Mouse (Mus musculus): Measurements from ENCODE around the gene Pigt. TPM values are rescaled to one million over a fixed set of nuclear protein-coding genes. Genes with fewer than 3 reads are reported as not detected.

Pigt gene
- polyA plus RNA-seq, 1 experiment from 2014 or later: 47.2 TPM

DNA sequence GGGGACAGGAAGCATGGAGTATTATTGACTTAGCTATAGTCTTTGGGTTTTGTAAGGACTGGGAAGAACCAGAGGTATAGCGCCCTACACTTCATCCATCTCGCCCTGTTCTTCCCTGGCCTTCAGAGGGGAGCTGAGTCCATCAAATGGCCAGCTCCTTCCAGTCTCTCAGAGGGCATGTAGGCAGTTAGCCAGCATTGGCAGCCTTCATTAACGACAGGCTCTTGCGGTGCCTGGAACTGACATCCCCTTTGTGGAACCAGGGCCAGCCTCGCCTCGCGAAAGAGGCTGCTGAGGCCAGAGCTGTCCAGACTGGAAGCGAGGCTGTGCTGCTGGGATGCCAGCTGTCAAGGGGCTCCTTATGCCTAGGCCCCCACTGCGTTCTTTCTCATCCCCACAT, 9.5 kb upstream of the Pigt start:
- H3K27ac ChIP-seq: no peak overlapping the region
- H3K27me3 ChIP-seq: peaks cover 35% of the 10 kb centered on the region
- H3K4me2 ChIP-seq: 0 out of 2 replicates have a peak overlapping the region, but pooled peaks have one; percentile 7
- no peak for ATAC-seq
- H3K4me1 ChIP-seq: peaks cover 17% of the 10 kb centered on the region
- peaks cover 7% of the 10 kb centered on the region; the same call in 1 of the 2 replicates for H3K36me3 ChIP-seq (ENCODE audit: poor library complexity, severe bottlenecking)
- H3K4me3 ChIP-seq: no peak overlapping the region
- no peak overlapping the region for H3K9ac ChIP-seq
- 57% methylated on average over 9 of the region's 9 CpGs for WGBS
- no peaks in the 10 kb centered on the region for H3K9me3 ChIP-seq (replicated peaks)

DNA sequence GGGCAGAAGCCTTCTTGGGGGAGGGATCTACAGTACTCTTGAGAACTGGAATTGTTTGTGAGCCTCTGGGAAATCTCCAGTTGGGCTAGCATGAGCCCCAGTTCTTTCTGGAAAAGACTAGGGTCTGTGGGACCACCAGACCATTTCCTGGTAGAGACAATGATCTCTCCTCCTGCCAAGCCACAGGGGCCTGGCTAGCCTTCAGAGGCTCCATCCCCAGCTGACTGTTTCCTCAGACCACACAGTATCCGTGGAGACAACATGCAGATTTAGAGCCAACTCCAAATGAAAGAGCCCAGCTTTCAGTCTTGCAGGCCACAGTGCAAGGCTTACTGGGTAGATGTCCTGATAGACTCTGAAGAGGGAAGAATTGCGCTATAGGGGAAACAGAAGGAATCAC, 3.2 kb upstream of the Pigt start:
- H3K9me3 ChIP-seq (replicated peaks): no peaks in the 10 kb centered on the region
- H3K9ac ChIP-seq: no peak overlapping the region
- H3K4me1 ChIP-seq: peaks cover 22% of the 10 kb centered on the region
- H3K4me2 ChIP-seq: no peak overlapping the region
- ATAC-seq: no peak
- H3K27me3 ChIP-seq: no peaks in the 10 kb centered on the region; the same call in 1 of the 2 replicates
- H3K27ac ChIP-seq: no peak overlapping the region
- WGBS: 43% methylated on average over 2 of the region's 2 CpGs
- no peak overlapping the region for H3K4me3 ChIP-seq
- peaks cover 7% of the 10 kb centered on the region; the same call in 1 of the 2 replicates for H3K36me3 ChIP-seq (ENCODE audit: poor library complexity, severe bottlenecking)

DNA sequence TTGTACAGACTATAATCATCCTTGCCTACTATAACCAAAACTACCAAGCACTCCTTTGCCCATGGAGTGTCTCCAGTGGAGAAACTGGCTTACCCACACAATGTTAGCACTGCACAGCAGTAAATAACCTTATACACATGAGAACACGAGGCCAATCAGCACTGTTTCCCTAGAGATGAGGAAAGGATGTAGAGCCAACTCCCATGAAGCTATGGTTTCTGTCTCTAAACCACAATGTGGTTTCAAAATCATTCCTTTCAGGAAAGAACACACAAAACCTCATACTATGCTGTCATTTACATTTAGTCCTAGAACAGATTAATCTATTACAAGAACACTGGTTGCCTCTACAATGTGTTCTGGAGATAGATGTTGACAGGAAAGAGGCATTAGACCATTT, 989 bp upstream of the Pigt start:
- peaks cover 22% of the 10 kb centered on the region for H3K4me1 ChIP-seq
- H3K4me3 ChIP-seq: peak overlapping the region; percentile 89; the same call in 1 of the 2 replicates
- H3K36me3 ChIP-seq (ENCODE audit: poor library complexity, severe bottlenecking): peaks cover 21% of the 10 kb centered on the region
- ATAC-seq: no peak
- H3K9me3 ChIP-seq (replicated peaks): no peaks in the 10 kb centered on the region
- H3K27me3 ChIP-seq: no peaks in the 10 kb centered on the region; the same call in 1 of the 2 replicates
- 70% methylated on average over 1 of the region's 1 CpGs for WGBS
- peak overlapping the region; percentile 99 for H3K4me2 ChIP-seq
- no peak overlapping the region for H3K9ac ChIP-seq
- H3K27ac ChIP-seq: no peak overlapping the region

DNA sequence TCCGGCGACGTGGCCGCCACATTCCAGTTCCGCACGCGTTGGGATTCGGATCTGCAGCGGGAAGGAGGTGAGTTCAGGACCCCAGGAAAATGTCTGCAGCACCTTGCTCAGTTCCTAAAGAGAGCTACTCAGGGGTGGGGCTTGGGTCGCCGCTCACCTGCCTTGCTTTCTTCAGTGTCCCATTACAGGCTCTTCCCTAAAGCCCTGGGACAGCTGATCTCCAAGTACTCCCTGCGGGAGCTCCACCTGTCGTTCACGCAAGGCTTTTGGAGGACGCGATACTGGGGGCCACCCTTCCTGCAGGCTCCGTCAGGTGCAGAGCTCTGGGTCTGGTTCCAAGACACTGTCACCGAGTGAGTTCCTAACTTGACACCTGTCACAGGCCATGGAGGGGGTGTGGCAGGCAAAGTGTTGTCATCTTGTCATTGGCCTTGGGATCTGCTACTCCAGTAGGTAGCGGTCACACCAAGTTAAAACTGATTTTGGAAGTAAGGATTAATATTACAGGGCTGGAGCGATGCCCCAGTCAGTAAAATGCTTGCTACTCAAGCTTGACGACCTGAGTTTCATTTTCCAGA, 460 bp downstream of the Pigt start:
- Histone ChIP-seq H3K4me1 (peaks cover 22% of the 10 kb centered on the region), H3K4me3 (peak overlapping the region; percentile 89), H3K9ac (peak overlapping the region; percentile 66), H3K27ac (no peak overlapping the region), H3K27me3 (no peaks in the 10 kb centered on the region; the same call in 1 of the 2 replicates), H3K9me3 (replicated peaks) (no peaks in the 10 kb centered on the region), H3K36me3 (ENCODE audit: poor library complexity, severe bottlenecking) (peaks cover 34% of the 10 kb centered on the region), H3K4me2 (peak overlapping the region; percentile 99)
- ATAC-seq: peak; percentile 57
- WGBS: 6% methylated on average over 21 of the region's 21 CpGs

DNA sequence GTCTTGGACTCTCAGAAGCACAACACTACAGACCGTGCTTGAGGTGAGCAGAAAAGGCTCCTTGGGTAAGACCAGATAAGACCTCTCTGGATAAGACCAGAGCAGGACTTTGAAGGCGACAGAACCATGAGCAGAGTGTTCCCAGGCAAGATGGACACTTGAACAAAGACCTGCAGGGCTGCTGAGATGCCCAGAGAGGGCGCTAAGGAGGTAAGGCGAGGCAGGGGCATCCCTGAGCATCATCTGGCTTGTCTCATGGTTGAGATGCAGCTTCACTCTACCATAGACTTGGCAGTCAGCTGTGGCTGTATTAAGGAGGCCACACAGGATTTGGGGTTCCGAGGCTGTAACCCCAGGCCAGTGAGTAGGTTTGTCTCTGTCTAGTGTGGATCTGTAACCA, 2.0 kb downstream of the Pigt start:
- no peak overlapping the region for H3K4me2 ChIP-seq
- no peak overlapping the region for H3K9ac ChIP-seq
- H3K4me1 ChIP-seq: peaks cover 22% of the 10 kb centered on the region
- H3K9me3 ChIP-seq (replicated peaks): peaks cover 3% of the 10 kb centered on the region; the same call in 1 of the 2 replicates
- 78% methylated on average over 5 of the region's 5 CpGs for WGBS
- no peak overlapping the region for H3K27ac ChIP-seq
- no peak for ATAC-seq
- H3K27me3 ChIP-seq: no peaks in the 10 kb centered on the region; the same call in 1 of the 2 replicates
- peaks cover 49% of the 10 kb centered on the region for H3K36me3 ChIP-seq (ENCODE audit: poor library complexity, severe bottlenecking)
- no peak overlapping the region for H3K4me3 ChIP-seq

DNA sequence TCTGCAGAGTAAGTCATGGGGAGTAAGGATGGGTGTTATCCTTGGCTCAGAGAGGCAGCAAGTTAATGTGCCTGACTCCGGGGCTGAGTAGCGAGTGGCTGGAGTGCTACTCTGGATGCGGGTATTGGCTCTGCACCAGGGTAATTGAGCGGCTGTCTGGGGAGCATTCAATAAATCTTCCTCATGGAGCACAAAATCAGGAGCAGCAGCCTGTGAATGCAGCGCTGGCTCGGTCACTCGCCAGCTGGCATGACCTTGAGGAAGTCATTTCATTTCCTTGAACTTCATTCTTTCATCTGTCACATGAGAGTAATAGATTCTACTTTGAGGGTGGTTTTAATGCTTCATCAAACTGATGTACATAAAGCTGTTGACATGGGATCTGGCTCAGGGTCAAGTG, 3.2 kb downstream of the Pigt start:
- ATAC-seq: no peak
- Histone ChIP-seq H3K27ac (no peak overlapping the region), H3K9ac (no peak overlapping the region), H3K36me3 (ENCODE audit: poor library complexity, severe bottlenecking) (peaks cover 61% of the 10 kb centered on the region), H3K27me3 (no peaks in the 10 kb centered on the region), H3K9me3 (replicated peaks) (peaks cover 10% of the 10 kb centered on the region), H3K4me3 (no peak overlapping the region), H3K4me1 (peaks cover 22% of the 10 kb centered on the region), H3K4me2 (no peak overlapping the region)
- WGBS: 96% methylated on average over 7 of the region's 7 CpGs

DNA sequence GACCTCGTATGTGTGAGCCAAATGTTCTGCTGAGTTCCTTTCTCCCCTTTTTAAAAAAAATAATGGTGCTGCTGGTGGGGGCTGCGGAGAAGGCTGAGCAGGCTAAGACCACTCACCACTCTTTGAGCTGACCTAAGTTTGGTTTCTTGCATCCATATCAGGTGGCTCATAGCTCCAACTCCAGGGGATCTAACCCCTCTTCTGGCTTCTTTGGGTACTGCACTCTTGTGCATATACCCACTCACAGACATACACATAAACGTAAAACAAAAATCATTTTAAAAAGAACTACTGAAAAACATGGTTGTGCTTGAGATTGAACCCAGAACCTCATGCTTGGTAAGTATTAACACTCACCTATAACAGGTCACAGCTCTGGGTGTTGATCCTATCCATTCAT, 7.6 kb downstream of the Pigt start:
- H3K4me1 ChIP-seq: no peaks in the 10 kb centered on the region
- no peaks in the 10 kb centered on the region for H3K27me3 ChIP-seq
- no peak overlapping the region for H3K27ac ChIP-seq
- H3K4me2 ChIP-seq: no peak overlapping the region
- no peak for ATAC-seq
- no peak overlapping the region for H3K4me3 ChIP-seq
- WGBS: 85% methylated on average over 3 of the region's 3 CpGs
- peaks cover 78% of the 10 kb centered on the region for H3K36me3 ChIP-seq (ENCODE audit: poor library complexity, severe bottlenecking)
- H3K9me3 ChIP-seq (replicated peaks): peaks cover 10% of the 10 kb centered on the region
- H3K9ac ChIP-seq: no peak overlapping the region

DNA sequence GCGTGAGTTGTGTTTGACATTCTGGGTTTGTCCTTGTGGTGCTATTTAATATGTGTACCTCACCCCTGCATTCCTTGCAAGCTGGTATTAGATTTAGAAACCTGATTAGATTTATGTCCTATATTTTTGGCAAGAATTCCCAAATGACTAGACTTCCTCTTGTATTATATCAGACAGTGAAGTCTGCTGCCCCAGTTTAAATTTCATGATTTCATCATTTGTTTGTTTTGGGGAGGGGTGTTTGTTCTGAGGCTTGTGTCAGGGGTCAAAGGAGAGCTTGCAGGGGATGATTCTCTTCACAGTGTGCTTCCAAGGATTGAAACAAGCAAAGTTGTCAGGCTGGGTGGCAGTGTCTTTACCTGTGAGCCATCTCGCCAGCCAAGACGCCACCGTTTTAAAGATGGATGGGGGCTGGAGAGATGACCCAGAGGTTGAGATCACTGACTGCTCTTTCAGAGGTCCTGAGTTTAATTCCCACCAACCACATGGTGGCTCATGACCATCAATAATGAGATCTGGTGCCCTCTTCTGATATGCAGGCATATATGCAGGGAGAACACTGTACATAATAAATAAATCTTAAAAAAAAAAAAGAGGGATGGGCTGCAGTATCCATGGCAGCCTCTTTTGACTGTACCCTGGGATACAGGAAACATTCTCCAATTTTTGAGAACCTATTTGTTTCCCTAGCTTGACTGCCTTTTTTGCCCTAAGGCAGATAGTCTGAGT, 8.5 kb downstream of the Pigt start:
- ATAC-seq: no peak
- H3K9me3 ChIP-seq (replicated peaks): peaks cover 10% of the 10 kb centered on the region
- 94% methylated on average over 4 of the region's 4 CpGs for WGBS
- no peak overlapping the region for H3K9ac ChIP-seq
- no peaks in the 10 kb centered on the region for H3K27me3 ChIP-seq
- H3K4me1 ChIP-seq: no peaks in the 10 kb centered on the region
- H3K4me2 ChIP-seq: no peak overlapping the region
- peaks cover 70% of the 10 kb centered on the region for H3K36me3 ChIP-seq (ENCODE audit: poor library complexity, severe bottlenecking)
- H3K27ac ChIP-seq: no peak overlapping the region
- H3K4me3 ChIP-seq: no peak overlapping the region

DNA sequence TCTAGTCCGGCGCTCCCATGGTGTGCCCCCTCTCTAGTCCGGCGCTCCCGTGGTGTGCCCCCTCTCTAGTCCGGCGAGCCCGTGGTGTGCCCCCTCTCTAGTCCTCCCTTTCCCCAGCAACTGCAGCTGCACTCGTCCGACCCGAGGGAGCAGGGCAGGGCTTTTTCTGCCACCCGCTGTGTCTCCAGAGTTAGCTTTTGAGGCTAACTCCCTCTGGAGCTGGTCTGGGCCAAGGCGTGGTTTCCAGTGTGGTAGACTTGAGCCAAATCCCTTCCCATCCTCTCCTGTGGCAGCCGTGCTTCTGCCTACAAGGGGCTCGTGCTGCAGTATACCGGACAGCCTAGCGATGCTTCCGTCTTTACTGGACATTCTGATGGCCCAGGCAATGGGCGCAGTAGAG, 10.5 kb downstream of the Pigt start:
- peaks cover 50% of the 10 kb centered on the region for H3K36me3 ChIP-seq (ENCODE audit: poor library complexity, severe bottlenecking)
- H3K4me3 ChIP-seq: no peak overlapping the region
- H3K4me2 ChIP-seq: no peak overlapping the region
- no peak for ATAC-seq
- H3K9me3 ChIP-seq (replicated peaks): peaks cover 10% of the 10 kb centered on the region
- 87% methylated on average over 19 of the region's 19 CpGs for WGBS
- H3K9ac ChIP-seq: no peak overlapping the region
- no peaks in the 10 kb centered on the region for H3K27me3 ChIP-seq
- H3K4me1 ChIP-seq: no peaks in the 10 kb centered on the region
- H3K27ac ChIP-seq: no peak overlapping the region

DNA sequence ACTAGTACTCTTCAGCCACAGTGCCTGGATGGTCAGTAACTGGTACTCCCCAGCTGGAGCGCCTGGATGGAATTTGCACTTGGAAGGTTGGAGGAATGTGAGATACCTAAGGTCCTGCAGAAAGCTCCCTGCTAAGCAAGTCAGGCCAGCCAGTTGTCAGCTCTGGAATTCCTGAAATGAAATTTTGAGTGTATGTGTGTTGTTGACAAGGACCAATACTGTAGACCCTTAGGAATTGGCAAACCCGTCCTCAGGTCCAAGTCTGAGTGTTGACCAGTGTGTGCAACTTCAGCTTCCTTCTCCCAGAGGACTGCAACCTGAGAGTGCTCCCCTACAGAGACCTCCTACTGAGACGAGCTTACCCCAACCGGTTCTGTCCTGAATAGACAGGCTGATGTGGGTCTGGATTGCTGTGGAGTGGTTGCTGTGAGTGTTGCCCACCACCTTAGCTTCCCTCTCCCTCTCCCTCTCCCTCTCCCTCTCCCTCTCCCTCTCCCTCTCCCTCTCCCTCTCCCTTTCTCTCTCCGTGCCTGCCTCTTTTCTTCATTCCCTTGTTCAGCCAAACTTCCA, 13.4 kb downstream of the Pigt start:
- H3K27ac ChIP-seq: no peak overlapping the region
- ATAC-seq: no peak
- no peak overlapping the region for H3K4me3 ChIP-seq
- no peak overlapping the region for H3K4me2 ChIP-seq
- no peak overlapping the region for H3K9ac ChIP-seq
- no peaks in the 10 kb centered on the region for H3K4me1 ChIP-seq
- WGBS: 59% methylated on average over 4 of the region's 5 CpGs
- no peaks in the 10 kb centered on the region for H3K9me3 ChIP-seq (replicated peaks)
- no peaks in the 10 kb centered on the region for H3K27me3 ChIP-seq
- H3K36me3 ChIP-seq (ENCODE audit: poor library complexity, severe bottlenecking): peaks cover 21% of the 10 kb centered on the region

DNA sequence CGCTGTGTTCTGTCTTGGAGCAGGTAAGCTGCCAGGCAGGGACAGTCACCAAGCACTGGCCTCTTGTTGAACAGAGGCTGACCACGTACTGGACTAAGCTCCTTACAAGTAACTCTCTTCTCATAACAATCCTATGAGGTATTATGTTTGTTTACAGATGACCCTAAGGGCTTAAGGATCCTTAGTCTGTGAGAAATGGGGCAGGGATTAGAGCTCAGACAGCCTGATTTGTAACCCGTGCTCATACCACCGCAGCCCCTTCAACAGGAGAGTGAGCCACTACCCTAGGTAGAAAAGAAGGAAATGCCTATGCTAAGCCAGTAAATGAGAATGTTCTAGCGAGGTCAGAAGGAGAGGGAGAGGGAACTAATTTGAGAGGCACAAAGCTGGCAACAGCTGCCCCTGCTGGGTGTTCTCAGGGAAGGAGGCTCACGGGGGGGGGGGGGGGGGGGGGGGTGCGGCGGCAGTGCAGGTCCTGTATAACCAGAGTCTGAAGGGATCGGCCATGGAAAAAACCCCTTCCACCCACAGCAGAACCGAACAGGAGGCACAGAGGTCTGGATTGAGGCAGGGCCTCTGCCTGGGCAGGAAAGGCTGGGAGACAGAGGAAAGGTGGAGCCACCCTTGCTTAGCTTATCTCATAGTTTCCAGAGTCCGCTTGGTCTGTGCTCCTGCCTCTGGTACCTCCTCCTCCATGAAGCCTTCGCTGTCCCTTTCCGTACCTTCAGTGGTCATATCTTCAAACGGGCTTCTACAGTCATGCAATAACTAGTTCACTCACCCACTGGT, 15.0 kb downstream of the Pigt start:
- ATAC-seq: no peak
- Histone ChIP-seq H3K9me3 (replicated peaks) (no peaks in the 10 kb centered on the region; the same call in 1 of the 2 replicates), H3K4me3 (no peak overlapping the region), H3K4me2 (no peak overlapping the region), H3K27ac (no peak overlapping the region), H3K27me3 (no peaks in the 10 kb centered on the region), H3K36me3 (ENCODE audit: poor library complexity, severe bottlenecking) (peaks cover 5% of the 10 kb centered on the region), H3K4me1 (no peaks in the 10 kb centered on the region), H3K9ac (no peak overlapping the region)
- WGBS: 61% methylated on average over 11 of the region's 14 CpGs

DNA sequence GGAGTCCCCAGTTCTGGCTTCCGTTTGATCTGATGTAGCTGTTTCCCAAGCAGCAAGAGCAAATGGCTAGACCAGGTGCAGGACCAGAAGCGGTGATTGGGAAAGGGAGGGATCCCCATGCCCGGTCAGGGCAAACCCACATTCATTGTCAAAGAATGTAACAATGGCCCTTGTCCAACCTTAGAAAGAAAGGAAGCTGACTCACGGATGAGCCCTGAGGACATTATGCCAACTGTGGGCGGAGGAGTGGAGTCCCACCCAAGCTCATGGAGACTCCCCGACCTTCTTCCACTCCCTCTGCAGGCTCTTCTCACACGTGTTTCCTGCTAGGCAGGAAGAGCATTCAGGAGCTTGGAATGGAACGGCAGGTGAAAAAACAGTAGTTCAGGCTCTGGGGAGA, 16.1 kb downstream of the Pigt start:
- WGBS: 72% methylated on average over 8 of the region's 8 CpGs

More for the DNA sequence above, 16.1 kb downstream of the Pigt start:
- Histone ChIP-seq H3K9ac (no peak overlapping the region), H3K27ac (no peak overlapping the region), H3K36me3 (ENCODE audit: poor library complexity, severe bottlenecking) (peaks cover 5% of the 10 kb centered on the region; the same call in 1 of the 2 replicates), H3K9me3 (replicated peaks) (no peaks in the 10 kb centered on the region; the same call in 1 of the 2 replicates), H3K4me3 (no peak overlapping the region), H3K4me1 (0 out of 2 replicates have a peak, but pooled peaks cover 4% of the 10 kb centered on the region), H3K4me2 (no peak overlapping the region), H3K27me3 (no peaks in the 10 kb centered on the region)
- no peak for ATAC-seq
